Mouse (Mus musculus): ENCODE data around the gene Mark2.

DNA sequence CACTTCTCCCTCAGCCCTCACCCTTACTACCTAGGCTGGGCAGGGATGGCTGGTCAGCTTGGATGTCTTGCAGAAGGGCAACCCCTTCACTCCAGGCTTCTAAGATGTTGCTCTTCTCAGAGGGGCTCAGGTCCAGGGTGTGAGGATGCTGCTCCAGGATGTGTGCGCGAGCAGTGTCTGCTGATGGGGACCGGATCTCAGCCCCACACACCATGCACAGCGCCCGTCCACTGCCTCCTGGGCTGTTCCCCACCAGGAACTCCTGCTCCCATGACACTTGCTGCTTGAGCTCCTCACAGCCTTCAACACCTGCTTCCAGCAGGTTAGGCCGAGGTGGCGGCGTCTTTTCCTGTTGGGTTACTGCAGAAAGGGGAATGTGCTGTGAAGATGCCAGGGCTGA lies 32.8 kb upstream of the Mark2 start:
- TF ChIP-seq POLR2A (IDR thresholded peaks at IDR 0.05; ENCODE audit: extremely low read depth, insufficient read depth, low read length): no peak
- TF ChIP-seq CTCF (IDR thresholded peaks at IDR 0.05; ENCODE audit: extremely low read depth, insufficient read depth, low read length): no peak

Data from cortical plate, adult 2 months (tissue).